Mouse (Mus musculus): ENCODE measurements at regions not wholly inside any gene's neighbourhood (a gene's known extent, or its start where the extent isn't known, plus 50 kb on each side); places are given as distances from the start of the nearest gene placed in this dataset.

DNA sequence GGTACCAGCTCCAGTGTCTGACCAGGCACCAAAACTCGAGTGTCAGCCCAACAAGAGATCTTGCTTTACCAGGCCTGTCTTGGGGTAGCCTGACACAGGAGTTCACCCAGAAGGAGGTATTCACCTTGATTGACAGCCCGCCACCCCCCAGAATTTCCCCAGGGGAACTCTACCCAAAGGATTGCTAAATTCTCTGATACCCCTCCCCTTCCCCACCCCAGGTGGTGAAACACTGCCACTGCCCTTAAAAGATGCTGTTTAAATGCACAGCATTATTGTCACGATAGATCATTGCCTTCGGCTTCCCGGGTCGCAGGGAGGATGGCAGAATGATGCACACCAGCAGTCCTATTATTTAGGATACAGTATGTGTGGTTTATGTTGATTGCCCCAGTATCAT is 476.8 kb downstream of the Prss52 start:
- no peak for DNase-seq

DNA sequence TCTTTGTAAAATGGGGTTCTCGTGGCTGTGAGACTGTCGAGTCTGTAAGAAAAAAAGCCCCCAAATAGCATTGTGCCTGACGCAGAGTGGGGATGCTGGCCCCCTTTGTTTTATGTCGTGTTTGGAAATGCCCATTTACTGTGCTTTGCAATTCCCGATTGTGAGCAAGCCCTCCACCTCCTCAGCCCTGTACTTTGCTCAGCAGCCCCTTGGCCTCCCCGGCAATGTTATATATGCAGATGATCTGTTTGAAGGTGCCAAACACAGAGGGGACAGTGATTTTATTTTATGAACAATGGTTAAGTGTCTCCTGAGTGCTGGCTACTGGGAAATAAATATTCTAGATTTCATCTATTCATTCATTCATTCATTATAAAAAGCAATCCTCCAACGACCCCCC is 477.6 kb downstream of the Prss52 start:
- DNase-seq = no peak

- DNase-seq = no peak
These were observed 478.7 kb downstream of the Prss52 start for GRCm38 (mm10) chr14:64582822-64583221.

DNA sequence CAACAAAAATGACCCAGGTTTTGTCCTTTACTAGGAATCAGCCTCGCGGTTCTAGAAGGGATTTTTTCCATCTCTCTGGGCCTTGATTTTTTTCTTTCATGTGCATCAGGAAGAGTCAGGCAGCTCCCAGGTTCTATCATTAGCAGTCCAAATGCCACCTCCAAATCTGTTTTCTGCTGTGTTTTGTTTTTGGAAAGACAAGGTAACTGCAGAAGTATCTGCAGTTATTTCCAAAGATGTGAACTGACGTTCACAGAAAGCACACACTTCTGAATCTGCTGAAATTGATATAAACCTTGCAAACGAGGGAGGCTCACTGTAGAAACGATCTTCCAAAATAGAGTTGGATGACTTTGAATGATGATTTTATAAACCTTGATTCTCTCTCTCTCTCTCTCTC is 480.1 kb downstream of the Prss52 start:
- DNase-seq = no peak

- no peak for DNase-seq
These were observed 481.0 kb downstream of the Prss52 start for GRCm38 (mm10) chr14:64585081-64585470.

DNA sequence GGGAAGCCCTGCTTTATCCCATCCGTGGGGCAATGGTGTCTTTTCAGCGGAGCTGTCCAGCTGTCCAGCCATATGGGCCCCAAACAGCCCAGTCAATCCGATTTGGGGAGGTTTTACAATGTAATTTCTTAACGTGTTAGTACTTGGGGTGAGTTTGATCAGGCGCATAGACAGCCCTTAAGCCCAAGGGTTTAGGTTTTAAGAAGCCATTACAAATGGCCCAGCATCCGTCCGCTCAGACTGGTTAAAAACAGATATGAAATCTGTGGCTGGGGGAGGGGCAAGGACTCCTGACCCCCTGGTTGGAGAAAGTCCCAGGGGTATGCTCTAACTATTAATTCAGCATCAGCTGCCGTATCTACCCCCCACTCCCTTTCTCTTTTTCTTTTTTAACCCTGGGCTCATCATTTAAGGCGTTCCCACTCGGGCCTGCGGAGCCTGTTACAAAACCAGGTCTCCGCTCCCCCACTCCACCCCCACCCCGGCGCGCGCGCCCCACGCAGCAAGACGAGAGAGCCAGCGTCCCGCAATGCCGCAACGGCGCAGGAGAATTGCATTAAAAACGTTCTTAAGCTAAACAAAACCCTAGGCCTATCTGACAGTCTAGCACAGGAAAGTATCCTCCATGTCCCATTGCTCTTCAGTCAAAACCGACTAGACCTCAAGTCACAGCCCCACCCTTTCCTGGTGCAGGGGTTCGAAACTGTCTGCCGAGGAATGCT is 481.5 kb downstream of the Prss52 start:
- no peak for DNase-seq

DNA sequence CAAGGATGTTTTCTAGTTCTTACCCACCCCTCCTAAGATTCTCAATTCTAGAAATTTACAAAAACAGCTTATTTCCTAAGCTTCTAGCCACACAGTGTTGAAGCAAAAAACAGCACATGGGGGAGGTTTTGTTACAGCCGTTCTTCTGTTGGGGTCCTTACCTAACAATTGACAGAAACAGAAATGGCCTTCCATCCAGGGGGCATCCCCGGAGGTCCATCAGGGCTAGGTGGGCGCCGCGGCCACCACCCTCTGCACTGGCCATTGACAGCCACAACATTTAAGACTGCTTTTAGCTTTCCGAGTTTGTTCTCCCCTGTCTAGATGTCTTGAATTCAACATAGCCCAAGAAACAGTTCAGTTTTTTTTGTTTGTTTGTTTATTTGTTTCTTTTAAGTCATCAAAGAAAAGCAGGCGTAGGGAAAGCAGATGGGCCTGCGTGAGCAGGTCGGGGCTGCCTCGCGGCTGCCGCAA is 482.3 kb downstream of the Prss52 start:
- DNase-seq = no peak

DNA sequence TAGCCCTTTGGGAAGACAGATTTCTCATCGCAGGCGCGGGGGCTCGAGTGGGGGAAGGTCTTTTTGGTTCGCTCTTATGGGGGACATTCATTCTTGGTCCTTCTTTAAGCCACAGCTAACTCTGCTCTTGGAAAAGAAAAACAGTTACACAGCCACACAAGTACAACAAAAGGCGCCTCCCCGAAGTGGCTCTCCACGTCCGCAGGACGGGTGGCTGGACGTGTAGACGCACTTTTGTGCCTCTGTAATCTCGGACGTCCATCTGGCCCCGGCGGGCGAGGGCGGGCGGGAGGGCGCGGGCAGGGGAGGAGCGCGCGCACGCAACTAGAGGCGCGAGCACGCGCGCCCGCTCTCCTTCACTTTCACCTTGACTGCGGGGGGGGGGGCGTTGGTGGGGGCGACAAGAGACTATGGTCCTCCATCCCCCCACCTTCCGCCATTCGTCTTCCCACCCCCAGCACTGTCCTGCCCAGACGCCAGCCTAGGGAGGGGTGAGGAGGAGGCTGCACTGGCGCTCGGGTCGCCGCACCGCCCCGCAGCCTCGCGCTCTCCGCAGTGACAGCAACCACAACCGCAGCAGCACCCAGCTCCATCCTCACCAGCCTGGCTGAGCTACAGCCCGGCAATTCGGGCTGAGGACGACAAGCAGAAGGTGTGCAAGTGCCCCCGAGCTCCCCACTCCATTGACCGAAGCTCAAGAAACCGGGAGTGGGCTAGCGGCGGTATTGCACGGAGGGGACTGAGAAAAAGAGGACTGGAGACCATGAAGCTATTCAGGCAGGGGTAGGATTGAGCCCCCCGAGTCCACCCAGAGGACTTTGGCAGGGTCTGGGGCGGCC is 483.0 kb downstream of the Prss52 start:
- DNase-seq = no peak

DNA sequence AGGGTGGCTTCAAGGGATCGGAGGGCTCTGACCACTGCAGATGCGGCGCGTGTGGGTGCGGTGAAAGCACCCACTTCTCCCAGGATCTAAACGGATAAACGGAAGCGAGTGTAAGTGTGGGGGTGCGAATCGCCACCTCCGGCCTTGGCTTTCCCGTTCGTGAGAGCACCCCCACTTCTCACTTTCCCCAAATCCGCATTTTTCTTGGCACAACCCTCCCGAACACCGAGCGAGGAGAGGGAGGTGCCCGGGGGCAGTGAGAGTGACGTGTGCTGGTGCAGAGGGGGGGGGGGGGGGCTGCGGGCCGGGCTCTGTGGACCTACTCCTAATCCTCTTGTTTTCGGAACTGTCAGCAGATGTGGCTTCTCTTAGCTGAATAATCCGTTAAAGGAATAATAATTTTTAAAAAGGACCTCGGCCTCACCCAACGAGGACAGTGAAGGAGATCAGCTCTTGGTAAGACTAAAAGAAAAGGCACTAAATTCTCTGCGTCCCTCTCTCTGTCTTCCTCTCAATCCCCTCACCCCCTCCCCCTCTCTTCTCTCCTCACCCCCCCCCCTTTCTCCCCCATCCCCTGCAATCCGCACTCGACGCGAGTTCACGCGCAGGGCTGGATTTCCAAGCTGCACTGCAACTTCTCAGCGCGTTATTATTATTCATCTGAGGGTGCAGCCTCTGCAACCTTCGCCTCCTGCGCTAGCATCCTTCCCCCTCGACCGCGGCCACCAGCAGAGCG is 483.8 kb downstream of the Prss52 start:
- DNase-seq = no peak

DNA sequence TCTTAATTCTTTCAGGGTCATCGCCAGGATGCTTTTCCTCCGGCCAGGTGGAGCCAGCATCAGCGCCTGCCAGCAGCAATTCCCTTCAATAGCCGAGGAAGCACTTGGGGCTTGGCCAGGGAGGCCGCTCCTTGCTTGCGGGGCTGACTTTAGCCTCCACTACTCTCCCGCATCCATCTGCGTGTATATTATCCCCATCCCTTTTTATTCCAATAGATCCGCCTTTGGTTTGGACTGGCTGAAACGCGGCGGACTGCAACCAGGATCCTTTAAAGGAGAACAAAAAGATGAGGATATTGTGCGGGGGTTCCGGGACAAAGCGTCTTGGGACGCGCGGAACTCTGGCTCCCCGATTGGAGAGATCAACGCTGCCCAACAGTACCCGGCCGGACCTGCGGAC is 484.5 kb downstream of the Prss52 start:
- no peak for DNase-seq

DNA sequence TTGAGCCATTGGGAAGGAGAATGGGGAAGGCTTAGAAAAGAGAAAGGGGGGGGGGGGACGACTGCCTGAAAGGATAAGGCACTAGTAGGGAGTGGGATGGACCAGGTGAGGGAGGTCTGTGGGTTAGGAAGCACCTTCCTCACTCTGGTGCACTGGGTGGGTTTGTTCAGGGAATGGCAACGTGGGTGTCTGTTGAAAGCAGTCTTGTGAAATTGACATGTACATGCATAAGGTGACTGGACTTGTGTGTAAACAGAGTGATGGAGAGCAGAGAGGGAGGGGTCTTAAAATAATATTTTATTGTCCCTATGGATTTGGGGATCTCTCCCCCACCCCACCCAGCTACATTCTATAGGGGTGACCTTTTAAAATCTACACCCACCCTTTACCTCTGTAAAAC is 485.0 kb downstream of the Prss52 start:
- no peak for DNase-seq

GRCm38 (mm10) chr14:64589571-64590547 is 485.8 kb downstream of the Prss52 start:
- no peak for DNase-seq

- DNase-seq = no peak
These were observed 486.5 kb downstream of the Prss52 start for GRCm38 (mm10) chr14:64590611-64591010.

GRCm38 (mm10) chr14:64591091-64591976 is 487.2 kb downstream of the Prss52 start:
- DNase-seq = no peak

- DNase-seq = no peak
These were observed 488.1 kb downstream of the Prss52 start for GRCm38 (mm10) chr14:64592176-64592575.

DNA sequence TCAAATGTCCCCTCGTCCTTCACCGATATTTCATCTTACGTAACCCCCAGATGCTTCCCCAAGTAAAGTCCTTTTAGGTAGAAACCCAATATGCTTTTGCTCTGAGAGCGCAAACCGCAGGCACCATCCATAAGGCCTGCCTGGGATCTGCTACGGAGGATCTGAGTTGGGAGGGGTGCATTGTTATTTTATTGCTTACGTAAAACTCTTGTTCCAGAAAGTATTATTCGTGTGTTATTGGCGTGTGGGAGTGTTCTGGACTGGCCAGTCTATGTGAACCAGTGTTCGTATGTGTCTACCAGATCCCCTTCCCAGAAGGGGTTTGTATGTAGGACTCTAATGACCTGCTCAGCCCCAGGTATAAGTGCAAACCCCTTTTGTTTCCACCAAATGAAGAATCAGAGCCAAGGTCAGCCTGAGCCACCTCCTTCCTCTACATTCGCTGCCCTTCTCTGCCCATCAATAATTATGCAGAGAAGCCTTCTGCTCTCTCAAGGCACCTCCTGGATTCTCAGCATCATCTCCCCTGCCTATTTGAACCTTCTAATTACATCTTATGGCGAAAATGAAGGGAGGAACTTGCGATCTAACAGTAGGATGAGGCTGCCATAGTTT is 488.7 kb downstream of the Prss52 start:
- no peak for DNase-seq

DNA sequence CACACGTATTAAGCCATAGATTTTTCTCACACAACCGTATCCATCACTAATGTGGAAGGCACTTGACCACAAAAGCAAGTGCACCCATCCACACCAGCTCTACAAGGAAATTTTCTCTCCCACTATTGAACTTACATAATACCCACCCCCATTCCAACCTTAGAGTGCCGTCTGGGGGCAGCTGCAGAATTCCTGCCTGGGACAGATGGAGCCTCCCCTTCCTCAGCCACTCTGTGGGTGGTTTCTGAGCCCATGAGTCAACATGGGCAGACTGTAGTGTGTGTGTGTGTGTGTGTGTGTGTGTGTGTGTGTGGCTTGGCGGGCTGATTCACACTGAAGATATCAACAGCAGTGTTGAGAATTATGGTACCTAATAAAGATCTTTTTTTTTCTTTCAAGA is 489.5 kb downstream of the Prss52 start:
- no peak for DNase-seq

- DNase-seq = no peak
These were observed 490.0 kb downstream of the Prss52 start for GRCm38 (mm10) chr14:64594021-64594561.

GRCm38 (mm10) chr14:64594811-64595522 is 490.9 kb downstream of the Prss52 start:
- DNase-seq = no peak

- no peak for DNase-seq
These were observed 491.4 kb downstream of the Prss52 start for GRCm38 (mm10) chr14:64595523-64595889.
